ENCODE assay signal across 8 mouse cellular contexts in the genomic region with DNA sequence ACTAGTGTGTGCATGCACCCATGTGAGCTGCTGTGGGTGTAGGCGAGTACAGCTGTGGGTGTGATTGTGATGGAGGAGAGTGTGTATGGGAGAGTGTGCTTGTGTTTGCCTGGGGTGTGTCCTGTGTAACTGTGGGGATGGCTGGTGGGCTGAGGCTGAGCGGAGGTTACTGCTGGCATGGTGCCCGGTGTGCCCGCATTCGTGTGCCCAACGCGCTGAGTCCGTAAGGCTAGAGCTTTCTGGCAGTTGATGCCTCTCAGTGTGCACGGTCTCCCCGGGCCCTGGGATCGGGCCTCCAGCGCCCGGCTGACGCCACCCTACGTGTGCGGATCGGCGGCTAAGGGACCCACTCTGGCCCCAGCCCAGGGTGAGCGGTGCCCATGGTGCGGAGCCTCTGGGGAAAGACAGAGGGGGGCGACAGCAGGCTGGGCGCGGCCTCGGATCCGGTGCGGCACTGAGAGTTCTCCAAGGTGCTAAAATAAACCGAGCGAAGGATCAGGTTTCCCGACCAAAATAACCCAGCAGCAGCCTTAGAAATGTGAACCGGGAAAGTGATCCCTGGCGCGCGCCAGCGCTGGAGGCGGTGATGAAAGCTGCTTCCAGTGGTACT. TPM values are rescaled to one million over a fixed set of nuclear protein-coding genes. Genes with fewer than 3 reads are reported as not detected.
A peak's percentile ranks its signal among the peaks of the same experiment; 100 is the strongest.
DNase-seq lines count a peak whose midpoint lies in the region; ATAC-seq lines count a peak whose summit lies in the region.

No protein-coding gene starts in this region.

- no peaks in the 10 kb centered on the region for H3K36me3 ChIP-seq in lung, embryonic 16.5 days (ENCODE audit: control insufficient read depth, insufficient read depth, low read length)
- H3K36me3 ChIP-seq in midbrain, embryonic 16.5 days (ENCODE audit: control insufficient read depth, insufficient read depth, low read length), result no peaks in the 10 kb centered on the region

- no peak overlapping the region for H3K27ac ChIP-seq in lung, embryonic 16.5 days (ENCODE audit: low read length)
- no peak overlapping the region for H3K27ac ChIP-seq in midbrain, embryonic 16.5 days (ENCODE audit: low read length)

- DNase-seq in lung, postnatal 14 days, result no peak
- DNase-seq in embryo, embryonic 9.5 days (ENCODE audit: extremely low spot score), result peak; percentile 48
- DNase-seq in gastrocnemius, postnatal 25 days, result peak; percentile 87
- DNase-seq in left cerebral cortex, adult 11 months (ENCODE audit: low spot score), result peak; percentile 55
- DNase-seq in natural killer cell, adult 2 months (ENCODE audit: low spot score in 2 of 2), result no peak
- no peak for DNase-seq in T-cell, adult 2 months (ENCODE audit: low spot score)

- peaks cover 16% of the 10 kb centered on the region for H3K4me1 ChIP-seq in lung, embryonic 16.5 days (replicated peaks; ENCODE audit: control insufficient read depth, insufficient read depth, low read length)
- peaks cover 11% of the 10 kb centered on the region; the same call in 1 of the 2 replicates for H3K4me1 ChIP-seq in midbrain, embryonic 16.5 days (ENCODE audit: control insufficient read depth, insufficient read depth, low read length)

- H3K9ac ChIP-seq in lung, embryonic 16.5 days (ENCODE audit: low read length), result peak overlapping the region; percentile 50; the same call in 1 of the 2 replicates
- 0 out of 2 replicates have a peak overlapping the region, but pooled peaks have one; percentile 59 for H3K9ac ChIP-seq in midbrain, embryonic 16.5 days (ENCODE audit: low read depth, low read length)

- ATAC-seq in lung, embryonic 16.5 days (ENCODE audit: low read depth), result peak; percentile 16; the same call in 1 of the 2 replicates
- no peak for ATAC-seq in midbrain, embryonic 16.5 days

- peak overlapping the region; percentile 53 for H3K4me2 ChIP-seq in lung, embryonic 16.5 days (ENCODE audit: low read depth, low read length)
- peak overlapping the region; percentile 55 for H3K4me2 ChIP-seq in midbrain, embryonic 16.5 days (ENCODE audit: low read length)

- 4% methylated on average over 34 of the region's 35 CpGs for WGBS in lung, embryonic 16.5 days
- 8% methylated on average over 35 of the region's 35 CpGs for WGBS in midbrain, embryonic 16.5 days

- peak overlapping the region; percentile 31 for H3K4me3 ChIP-seq in lung, embryonic 16.5 days (ENCODE audit: low read length)
- H3K4me3 ChIP-seq in midbrain, embryonic 16.5 days (ENCODE audit: low read depth, low read length), result peak overlapping the region; percentile 27

- peaks cover 28% of the 10 kb centered on the region for H3K27me3 ChIP-seq in lung, embryonic 16.5 days (ENCODE audit: control insufficient read depth, insufficient read depth, low read depth, low read length)
- H3K27me3 ChIP-seq in midbrain, embryonic 16.5 days (ENCODE audit: control insufficient read depth, insufficient read depth, low read depth, low read length), result peaks cover 26% of the 10 kb centered on the region

- no peaks in the 10 kb centered on the region; the same call in 1 of the 2 replicates for H3K9me3 ChIP-seq in lung, embryonic 16.5 days (ENCODE audit: control insufficient read depth, low read length)
- no peaks in the 10 kb centered on the region for H3K9me3 ChIP-seq in midbrain, embryonic 16.5 days (replicated peaks; ENCODE audit: control insufficient read depth, low read length, poor library complexity, severe bottlenecking)

RNA-seq across cellular contexts. Expression of gene Fam78a, which starts 3.8 kb away (rescaled TPM):
- polyA plus RNA-seq in lung, embryonic 16.5 days (2015; fragmentation: Nextera tagmentation; extraction: Ambion mirVana), result 4.3 and 4.4 TPM in 2 replicates
- total RNA-seq in gastrocnemius, postnatal 25 days (2021), result 10 to 100 TPM; 15.1 to 15.9 TPM
- polyA plus RNA-seq in midbrain, embryonic 16.5 days (2015; fragmentation: Nextera tagmentation; extraction: Ambion mirVana), result 0.41 and 0.45 TPM in 2 replicates

RNA-seq across cellular contexts. Expression of gene Plpp7, which starts 6.9 kb away (rescaled TPM):
- polyA plus RNA-seq in lung, embryonic 16.5 days (2015; fragmentation: Nextera tagmentation; extraction: Ambion mirVana), result 3.6 and 3.9 TPM in 2 replicates
- total RNA-seq in gastrocnemius, postnatal 25 days (2021), result 10 to 100 TPM; 90.9 to 97.0 TPM
- polyA plus RNA-seq in midbrain, embryonic 16.5 days (2015; fragmentation: Nextera tagmentation; extraction: Ambion mirVana), result 25.0 and 28.4 TPM in 2 replicates

Comparison
In these comparisons a context has a peak if more than half of its experiments do, and no peak if none do; other contexts are left out.
1. DNase-seq: peak in embryo, embryonic 9.5 days (single experiment), gastrocnemius, postnatal 25 days (single experiment) and left cerebral cortex, adult 11 months (single experiment); none in lung, postnatal 14 days (single experiment), natural killer cell, adult 2 months (0 of 2) and T-cell, adult 2 months (single experiment).